Mouse (Mus musculus): ENCODE data around the gene Phlda3. TPM values are rescaled to one million over a fixed set of nuclear protein-coding genes. Genes with fewer than 3 reads are reported as not detected.

Phlda3 gene
- polyA plus RNA-seq, 1 experiment from 2014 or later = 82.1 TPM

GRCm38 (mm10) chr1:135792143-135792939 lies 26.4 kb downstream of the Phlda3 start:
- Histone ChIP-seq H3K27ac (ENCODE audit: low read length) (no peak overlapping the region), H3K4me3 (ENCODE audit: low read depth, low read length) (no peak overlapping the region), H3K4me2 (replicated peaks; ENCODE audit: low read depth, low read length) (no peak overlapping the region), H3K9me3 (ENCODE audit: control insufficient read depth, low read depth, low read length) (no peaks in the 10 kb centered on the region), H3K9ac (replicated peaks; ENCODE audit: low read depth, low read length) (no peak overlapping the region), H3K36me3 (ENCODE audit: control insufficient read depth, insufficient read depth, low read length) (no peaks in the 10 kb centered on the region), H3K27me3 (ENCODE audit: control insufficient read depth, insufficient read depth, low read length) (no peaks in the 10 kb centered on the region), H3K4me1 (ENCODE audit: control insufficient read depth, insufficient read depth, low read length) (peaks cover 23% of the 10 kb centered on the region)
- WGBS = 75% methylated on average over 13 of the region's 13 CpGs
- no peak for ATAC-seq (ENCODE audit: insufficient number of reproducible peaks, insufficient read depth, low FRiP score, low read depth)

- H3K4me3 ChIP-seq (ENCODE audit: low read depth, low read length) = peak overlapping the region; percentile 15; the same call in 1 of the 2 replicates
- ATAC-seq (ENCODE audit: insufficient number of reproducible peaks, insufficient read depth, low FRiP score, low read depth) = peak; percentile 63; the same call in 1 of the 2 replicates
- H3K9ac ChIP-seq (replicated peaks; ENCODE audit: low read depth, low read length) = no peak overlapping the region; the same call in 1 of the 2 replicates
- no peaks in the 10 kb centered on the region for H3K9me3 ChIP-seq (ENCODE audit: control insufficient read depth, low read depth, low read length)
- H3K4me2 ChIP-seq (replicated peaks; ENCODE audit: low read depth, low read length) = peak overlapping the region; percentile 39
- H3K27me3 ChIP-seq (ENCODE audit: control insufficient read depth, insufficient read depth, low read length) = no peaks in the 10 kb centered on the region
- no peaks in the 10 kb centered on the region for H3K36me3 ChIP-seq (ENCODE audit: control insufficient read depth, insufficient read depth, low read length)
- H3K4me1 ChIP-seq (ENCODE audit: control insufficient read depth, insufficient read depth, low read length) = peaks cover 20% of the 10 kb centered on the region
- H3K27ac ChIP-seq (ENCODE audit: low read length) = peak overlapping the region; percentile 87
- 10% methylated on average over 24 of the region's 27 CpGs for whole genome bisulfite sequencing
These were observed 27.7 kb downstream of the Phlda3 start for GRCm38 (mm10) chr1:135793370-135794215.

- H3K27me3 ChIP-seq (ENCODE audit: control insufficient read depth, insufficient read depth, low read length) = no peaks in the 10 kb centered on the region
- peaks cover 24% of the 10 kb centered on the region for H3K4me1 ChIP-seq (ENCODE audit: control insufficient read depth, insufficient read depth, low read length)
- H3K9me3 ChIP-seq (ENCODE audit: control insufficient read depth, low read depth, low read length) = no peaks in the 10 kb centered on the region
- ATAC-seq (ENCODE audit: insufficient number of reproducible peaks, insufficient read depth, low FRiP score, low read depth) = peak; percentile 47
- H3K27ac ChIP-seq (ENCODE audit: low read length) = peak overlapping the region; percentile 87
- peak overlapping the region; percentile 39 for H3K4me2 ChIP-seq (replicated peaks; ENCODE audit: low read depth, low read length)
- H3K36me3 ChIP-seq (ENCODE audit: control insufficient read depth, insufficient read depth, low read length) = no peaks in the 10 kb centered on the region
- no peak overlapping the region; the same call in 1 of the 2 replicates for H3K9ac ChIP-seq (replicated peaks; ENCODE audit: low read depth, low read length)
- peak overlapping the region; percentile 15; the same call in 1 of the 2 replicates for H3K4me3 ChIP-seq (ENCODE audit: low read depth, low read length)
- 17% methylated on average over 20 of the region's 20 CpGs for WGBS
These were observed 28.6 kb downstream of the Phlda3 start for GRCm38 (mm10) chr1:135794216-135795134.

GRCm38 (mm10) chr1:135798492-135798891 lies 32.6 kb downstream of the Phlda3 start:
- H3K9me3 ChIP-seq (ENCODE audit: control insufficient read depth, low read depth, low read length) = no peaks in the 10 kb centered on the region
- WGBS = 71% methylated on average over 1 of the region's 1 CpGs
- no peaks in the 10 kb centered on the region for H3K36me3 ChIP-seq (ENCODE audit: control insufficient read depth, insufficient read depth, low read length)
- H3K4me3 ChIP-seq (ENCODE audit: low read depth, low read length) = no peak overlapping the region
- H3K9ac ChIP-seq (replicated peaks; ENCODE audit: low read depth, low read length) = no peak overlapping the region
- H3K27me3 ChIP-seq (ENCODE audit: control insufficient read depth, insufficient read depth, low read length) = no peaks in the 10 kb centered on the region
- no peak overlapping the region for H3K4me2 ChIP-seq (replicated peaks; ENCODE audit: low read depth, low read length)
- H3K27ac ChIP-seq (ENCODE audit: low read length) = no peak overlapping the region
- ATAC-seq (ENCODE audit: insufficient number of reproducible peaks, insufficient read depth, low FRiP score, low read depth) = no peak
- H3K4me1 ChIP-seq (ENCODE audit: control insufficient read depth, insufficient read depth, low read length) = peaks cover 40% of the 10 kb centered on the region

- WGBS = 44% methylated on average over 8 of the region's 8 CpGs
- no peak overlapping the region for H3K4me2 ChIP-seq (replicated peaks; ENCODE audit: low read depth, low read length)
- H3K9me3 ChIP-seq (ENCODE audit: control insufficient read depth, low read depth, low read length) = no peaks in the 10 kb centered on the region
- no peak overlapping the region for H3K9ac ChIP-seq (replicated peaks; ENCODE audit: low read depth, low read length)
- no peaks in the 10 kb centered on the region for H3K27me3 ChIP-seq (ENCODE audit: control insufficient read depth, insufficient read depth, low read length)
- H3K4me3 ChIP-seq (ENCODE audit: low read depth, low read length) = no peak overlapping the region
- ATAC-seq (ENCODE audit: insufficient number of reproducible peaks, insufficient read depth, low FRiP score, low read depth) = no peak
- H3K27ac ChIP-seq (ENCODE audit: low read length) = no peak overlapping the region
- no peaks in the 10 kb centered on the region for H3K36me3 ChIP-seq (ENCODE audit: control insufficient read depth, insufficient read depth, low read length)
- H3K4me1 ChIP-seq (ENCODE audit: control insufficient read depth, insufficient read depth, low read length) = peaks cover 33% of the 10 kb centered on the region
These were observed 33.2 kb downstream of the Phlda3 start for GRCm38 (mm10) chr1:135799109-135799627.

- peak overlapping the region; percentile 70; the same call in 1 of the 2 replicates for H3K27ac ChIP-seq (ENCODE audit: low read length)
- no peak overlapping the region for H3K9ac ChIP-seq (replicated peaks; ENCODE audit: low read depth, low read length)
- H3K4me3 ChIP-seq (ENCODE audit: low read depth, low read length) = no peak overlapping the region
- no peaks in the 10 kb centered on the region for H3K36me3 ChIP-seq (ENCODE audit: control insufficient read depth, insufficient read depth, low read length)
- H3K27me3 ChIP-seq (ENCODE audit: control insufficient read depth, insufficient read depth, low read length) = no peaks in the 10 kb centered on the region
- H3K4me1 ChIP-seq (ENCODE audit: control insufficient read depth, insufficient read depth, low read length) = peaks cover 24% of the 10 kb centered on the region
- peak; percentile 72 for ATAC-seq (ENCODE audit: insufficient number of reproducible peaks, insufficient read depth, low FRiP score, low read depth)
- H3K4me2 ChIP-seq (replicated peaks; ENCODE audit: low read depth, low read length) = no peak overlapping the region
- 34% methylated on average over 8 of the region's 8 CpGs for WGBS
- H3K9me3 ChIP-seq (ENCODE audit: control insufficient read depth, low read depth, low read length) = no peaks in the 10 kb centered on the region
These were observed 34.5 kb downstream of the Phlda3 start for GRCm38 (mm10) chr1:135800192-135800950.

GRCm38 (mm10) chr1:135807546-135807945 lies 41.6 kb downstream of the Phlda3 start:
- no peak for ATAC-seq (ENCODE audit: insufficient number of reproducible peaks, insufficient read depth, low FRiP score, low read depth)
- H3K36me3 ChIP-seq (ENCODE audit: control insufficient read depth, insufficient read depth, low read length) = no peaks in the 10 kb centered on the region
- H3K9me3 ChIP-seq (ENCODE audit: control insufficient read depth, low read depth, low read length) = no peaks in the 10 kb centered on the region
- no peak overlapping the region for H3K9ac ChIP-seq (replicated peaks; ENCODE audit: low read depth, low read length)
- H3K4me3 ChIP-seq (ENCODE audit: low read depth, low read length) = no peak overlapping the region
- no peaks in the 10 kb centered on the region; the same call in 1 of the 2 replicates for H3K4me1 ChIP-seq (ENCODE audit: control insufficient read depth, insufficient read depth, low read length)
- H3K27ac ChIP-seq (ENCODE audit: low read length) = no peak overlapping the region
- 32% methylated on average over 10 of the region's 10 CpGs for WGBS
- no peak overlapping the region for H3K4me2 ChIP-seq (replicated peaks; ENCODE audit: low read depth, low read length)
- H3K27me3 ChIP-seq (ENCODE audit: control insufficient read depth, insufficient read depth, low read length) = no peaks in the 10 kb centered on the region

Data from stomach, embryonic 14.5 days (tissue).